Mouse (Mus musculus) lung, postnatal 0 days (tissue): ENCODE results near the gene Gm17349. TPM values are rescaled to one million over a fixed set of nuclear protein-coding genes. Genes with fewer than 3 reads are reported as not detected.

Source experiments
- ATAC-seq: fragments of 200-750 bp; cut with Nextera tagmentation; 2 replicates; pipeline ENCODE4 v1.8.0; 2017; ENCODE audit warnings: moderate library complexity
- DNase-seq: peaks from one replicate; pipeline ENCODE4 v3.0.0-alpha.2; 2016; ENCODE audit warnings: low spot score
- H3K27ac ChIP-seq: fragments of 300-500 bp; sonication (generic); 2 replicates; pipeline ENCODE4 v1.5.1; 2014; ENCODE audit warnings: antibody characterized with exemption, mild to moderate bottlenecking, low read length, mixed read lengths
- H3K27me3 ChIP-seq: fragments of 300-500 bp; sonication (generic); replicated peaks from 2 replicates; pipeline ENCODE4 v1.6.1; 2014; ENCODE audit warnings: low read length, mixed read lengths; ENCODE audit not compliant: insufficient read depth
- H3K36me3 ChIP-seq: fragments of 300-500 bp; sonication (generic); 2 replicates; pipeline ENCODE4 v1.6.1; 2014; ENCODE audit warnings: low read length, mixed read lengths; ENCODE audit not compliant: insufficient read depth
- H3K4me1 ChIP-seq: fragments of 300-500 bp; sonication (generic); 2 replicates; pipeline ENCODE4 v1.6.1; 2014; ENCODE audit warnings: antibody characterized with exemption, low read depth, low read length, mixed read lengths; ENCODE audit not compliant: insufficient read depth
- H3K4me2 ChIP-seq: fragments of 300-500 bp; sonication (generic); replicated peaks from 2 replicates; pipeline ENCODE4 v1.6.1; 2014; ENCODE audit warnings: low read depth, mild to moderate bottlenecking, low read length, moderate library complexity, mixed read lengths
- H3K4me3 ChIP-seq: fragments of 300-500 bp; sonication (generic); 2 replicates; pipeline ENCODE4 v1.5.1; 2014; ENCODE audit warnings: low read depth, low read length
- H3K9ac ChIP-seq: fragments of 300-500 bp; sonication (generic); replicated peaks from 2 replicates; pipeline ENCODE4 v1.6.1; 2014; ENCODE audit warnings: low read depth, mild to moderate bottlenecking
- H3K9me3 ChIP-seq: fragments of 300-500 bp; sonication (generic); 2 replicates; pipeline ENCODE4 v1.6.1; 2016; ENCODE audit warnings: low read length, mixed read lengths
- CTCF ChIP-seq: IDR thresholded peaks from 2 replicates; pipeline ENCODE4 v1.5.1; 2016; ENCODE audit warnings: antibody characterized with exemption, mild to moderate bottlenecking
- EP300 ChIP-seq: IDR thresholded peaks from 2 replicates; pipeline ENCODE4 v1.6.1; 2016; ENCODE audit warnings: antibody characterized with exemption, mild to moderate bottlenecking, control low read depth
- WGBS: fragments of 180-500 bp; shearing (Covaris S2); extraction: QIAGEN DNeasy Blood & Tissue Kit; methylation state at CpG from one replicate; pipeline ENCODE4 v1.1.7; 2014; 5-methylcytosine and 5-hydroxymethylcytosine counted together
- polyA plus RNA-seq: library from polyadenylated mRNA; unstranded; fragments of >200 nt; fragmentation: Nextera tagmentation; extraction: Ambion mirVana; gene quantifications from 2 replicates; pipeline ENCODE4 v1.2.1, GENCODE M21; 2015

Gm17349 gene
- polyA plus RNA-seq, 1 experiment from 2014 or later: 3.2 TPM

DNA sequence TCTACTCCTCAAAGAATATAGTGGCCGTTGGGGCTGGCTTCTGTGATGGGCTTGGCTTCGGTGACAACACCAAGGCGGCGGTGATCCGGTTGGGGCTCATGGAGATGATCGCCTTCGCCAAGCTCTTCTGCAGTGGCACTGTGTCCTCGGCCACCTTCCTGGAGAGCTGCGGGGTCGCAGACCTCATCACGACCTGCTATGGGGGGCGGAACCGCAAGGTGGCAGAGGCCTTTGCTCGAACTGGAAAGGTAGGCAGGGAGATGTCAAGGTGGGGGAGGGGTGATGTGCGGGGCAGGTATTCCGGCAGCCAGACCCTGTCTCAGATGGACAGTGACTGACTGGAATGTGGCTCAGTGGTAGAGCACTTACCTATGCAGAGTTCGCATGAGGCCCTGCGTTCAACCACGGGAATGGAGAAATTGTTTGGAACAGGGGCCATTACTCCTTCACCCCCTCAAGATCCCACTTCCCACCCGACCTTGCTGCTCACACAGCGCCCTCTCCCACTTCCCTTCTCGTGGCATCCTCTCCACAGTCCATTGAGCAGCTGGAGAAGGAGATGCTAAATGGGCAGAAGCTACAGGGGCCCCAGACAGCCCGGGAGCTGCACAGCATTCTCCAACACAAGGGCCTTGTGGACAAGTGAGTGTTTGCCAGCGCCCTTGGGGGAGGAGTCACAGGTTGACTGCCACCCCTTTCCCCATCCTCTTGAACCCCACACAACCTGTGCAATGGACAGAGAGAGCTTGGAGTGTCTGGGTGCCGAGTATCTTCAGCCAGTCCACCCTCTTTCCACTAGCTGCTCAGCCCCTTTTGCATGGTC, 16.8 kb upstream of the Gm17349 start:
- Histone ChIP-seq H3K4me3 (no peak overlapping the region), H3K9ac (no peak overlapping the region), H3K4me1 (0 out of 2 replicates have a peak, but pooled peaks cover 8% of the 10 kb centered on the region), H3K36me3 (no peaks in the 10 kb centered on the region), H3K27ac (no peak overlapping the region), H3K9me3 (no peaks in the 10 kb centered on the region), H3K4me2 (no peak overlapping the region), H3K27me3 (no peaks in the 10 kb centered on the region)
- TF ChIP-seq CTCF (no peak), EP300 (no peak)
- ATAC-seq (no peak), DNase-seq (no peak)
- WGBS: 73% methylated on average over 24 of the region's 25 CpGs

GRCm38 (mm10) chr15:99719865-99720264, 14.6 kb upstream of the Gm17349 start:
- DNase-seq (no peak), ATAC-seq (no peak)
- 0 out of 2 replicates have a peak, but pooled peaks cover 8% of the 10 kb centered on the region for H3K4me1 ChIP-seq
- no peak overlapping the region for H3K4me3 ChIP-seq
- 79% methylated on average over 8 of the region's 8 CpGs for WGBS
- no peaks in the 10 kb centered on the region for H3K36me3 ChIP-seq
- no peaks in the 10 kb centered on the region for H3K9me3 ChIP-seq
- H3K9ac ChIP-seq: no peak overlapping the region
- no peak for TF ChIP-seq CTCF
- no peaks in the 10 kb centered on the region for H3K27me3 ChIP-seq
- no peak overlapping the region for H3K27ac ChIP-seq
- H3K4me2 ChIP-seq: no peak overlapping the region

GRCm38 (mm10) chr15:99718461-99719021, 13.3 kb upstream of the Gm17349 start:
- H3K4me3 ChIP-seq: no peak overlapping the region
- no peaks in the 10 kb centered on the region for H3K36me3 ChIP-seq
- no peaks in the 10 kb centered on the region for H3K9me3 ChIP-seq
- no peak overlapping the region for H3K27ac ChIP-seq
- WGBS: 78% methylated on average over 9 of the region's 9 CpGs
- DNase-seq (no peak), ATAC-seq (no peak)
- no peak overlapping the region for H3K9ac ChIP-seq
- TF ChIP-seq CTCF: no peak
- TF ChIP-seq EP300: no peak
- H3K4me1 ChIP-seq: no peaks in the 10 kb centered on the region
- no peak overlapping the region for H3K4me2 ChIP-seq
- no peaks in the 10 kb centered on the region for H3K27me3 ChIP-seq

- peak within 1 kb of the TSS; percentile 26 for H3K27ac ChIP-seq
- DNase-seq: peak; percentile 47
- no peaks in the 10 kb centered on the region for H3K9me3 ChIP-seq
- TF ChIP-seq EP300: no peak
- TF ChIP-seq CTCF: no peak
- H3K4me2 ChIP-seq: peak within 1 kb of the TSS; percentile 45
- H3K4me1 ChIP-seq: no peaks in the 10 kb centered on the region
- H3K36me3 ChIP-seq: no peaks in the 10 kb centered on the region
- peak; percentile 69 for ATAC-seq
- 0 out of 2 replicates have a peak within 1 kb of the TSS, but pooled peaks have one; percentile 3 for H3K4me3 ChIP-seq
- 47% methylated on average over 23 of the region's 26 CpGs for WGBS
- no peaks in the 10 kb centered on the region for H3K27me3 ChIP-seq
- H3K9ac ChIP-seq: no peak within 1 kb of the TSS
Measured at GRCm38 (mm10) chr15:99717386-99718334, 12.4 kb upstream of the Gm17349 start, which contains the start of gene Gpd1. Gene Gpd1 (plus strand): TSS chr15:99717515.

GRCm38 (mm10) chr15:99716814-99717213, 11.5 kb upstream of the Gm17349 start:
- Histone ChIP-seq H3K9ac (no peak overlapping the region), H3K27me3 (no peaks in the 10 kb centered on the region), H3K9me3 (no peaks in the 10 kb centered on the region), H3K4me3 (no peak overlapping the region), H3K4me2 (no peak overlapping the region), H3K4me1 (no peaks in the 10 kb centered on the region), H3K36me3 (0 out of 2 replicates have a peak, but pooled peaks cover 5% of the 10 kb centered on the region), H3K27ac (no peak overlapping the region)
- WGBS: 88% methylated on average over 11 of the region's 12 CpGs
- no peak for DNase-seq
- TF ChIP-seq CTCF (no peak), EP300 (no peak)
- ATAC-seq: no peak
